Mouse (Mus musculus) intestine, embryonic 14.5 days (tissue): ENCODE results near the gene Gm45808. TPM values are rescaled to one million over a fixed set of nuclear protein-coding genes. Genes with fewer than 3 reads are reported as not detected.
"Not testable (repeated sequence)": the region's sequence is repeated elsewhere in the genome, so short reads cannot be mapped to it uniquely, and the experiment has no call there.

Experiments
- ATAC-seq: fragments of 200-750 bp; cut with Nextera tagmentation; replicated peaks from 2 replicates; pipeline ENCODE4 v1.8.0; 2017; ENCODE audit warnings: low read depth, moderate number of reproducible peaks, moderate TSS enrichment, moderate library complexity; ENCODE audit not compliant: low FRiP score, low TSS enrichment
- DNase-seq: peaks from one replicate; pipeline ENCODE4 v3.0.0-alpha.2; 2018; ENCODE audit warnings: low spot score
- H3K27ac ChIP-seq: fragments of 300-500 bp; sonication (generic); 2 replicates; pipeline ENCODE4 v1.5.1; 2014; ENCODE audit warnings: low read depth, mild to moderate bottlenecking, control low read depth
- H3K27me3 ChIP-seq: fragments of 300-500 bp; sonication (generic); replicated peaks from 2 replicates; pipeline ENCODE4 v1.6.1; 2014; ENCODE audit warnings: low read length, control low read depth; ENCODE audit not compliant: control insufficient read depth, insufficient read depth
- H3K36me3 ChIP-seq: fragments of 300-500 bp; sonication (generic); 2 replicates; pipeline ENCODE4 v1.6.1; 2014; ENCODE audit warnings: low read length, control low read depth; ENCODE audit not compliant: control insufficient read depth, insufficient read depth
- H3K4me1 ChIP-seq: fragments of 300-500 bp; sonication (generic); replicated peaks from 2 replicates; pipeline ENCODE4 v1.6.1; 2014; ENCODE audit warnings: low read length, control low read depth, mixed read lengths; ENCODE audit not compliant: control insufficient read depth, insufficient read depth
- H3K4me2 ChIP-seq: fragments of 300-500 bp; sonication (generic); 2 replicates; pipeline ENCODE4 v1.6.1; 2014; ENCODE audit warnings: low read length
- H3K4me3 ChIP-seq: fragments of 300-500 bp; sonication (generic); 2 replicates; pipeline ENCODE4 v1.5.1; 2014; ENCODE audit warnings: low read depth, low read length, control low read depth, mixed read lengths
- H3K9ac ChIP-seq: fragments of 300-500 bp; sonication (generic); 2 replicates; pipeline ENCODE4 v1.6.1; 2014; ENCODE audit warnings: mild to moderate bottlenecking, low read length
- H3K9me3 ChIP-seq: fragments of 300-500 bp; sonication (generic); 2 replicates; pipeline ENCODE4 v1.6.1; 2016; ENCODE audit warnings: low read length, control low read depth; ENCODE audit not compliant: control insufficient read depth
- WGBS: fragments of 180-500 bp; shearing (Covaris S2); extraction: QIAGEN DNeasy Blood & Tissue Kit; methylation state at CpG from one replicate; pipeline ENCODE4 v1.1.7; 2014; 5-methylcytosine and 5-hydroxymethylcytosine counted together
- polyA plus RNA-seq: library from polyadenylated mRNA; unstranded; fragments of >200 nt; fragmentation: Nextera tagmentation; extraction: Ambion mirVana; gene quantifications from 2 replicates; pipeline ENCODE4 v1.2.1, GENCODE M21; 2014

The Gm45808 gene
- polyA plus RNA-seq = not detected in 2 replicates

GRCm38 (mm10) chr7:45486761-45487415 is at the start of gene Gm45808:
Gene Gm45808 (minus strand): TSS chr7:45486811.
- H3K27ac ChIP-seq = peak within 1 kb of the TSS; percentile 49; the same call in 1 of the 2 replicates
- H3K4me3 ChIP-seq = no peak within 1 kb of the TSS
- WGBS = 83% methylated on average over 12 of the region's 12 CpGs
- H3K4me2 ChIP-seq = no peak within 1 kb of the TSS
- ATAC-seq = no peak
- no peak for DNase-seq
- H3K9ac ChIP-seq = no peak within 1 kb of the TSS
- H3K27me3 ChIP-seq = no peaks in the 10 kb centered on the region
- H3K9me3 ChIP-seq = no peaks in the 10 kb centered on the region
- no peaks in the 10 kb centered on the region for H3K36me3 ChIP-seq
- H3K4me1 ChIP-seq = peaks cover 15% of the 10 kb centered on the region

DNA sequence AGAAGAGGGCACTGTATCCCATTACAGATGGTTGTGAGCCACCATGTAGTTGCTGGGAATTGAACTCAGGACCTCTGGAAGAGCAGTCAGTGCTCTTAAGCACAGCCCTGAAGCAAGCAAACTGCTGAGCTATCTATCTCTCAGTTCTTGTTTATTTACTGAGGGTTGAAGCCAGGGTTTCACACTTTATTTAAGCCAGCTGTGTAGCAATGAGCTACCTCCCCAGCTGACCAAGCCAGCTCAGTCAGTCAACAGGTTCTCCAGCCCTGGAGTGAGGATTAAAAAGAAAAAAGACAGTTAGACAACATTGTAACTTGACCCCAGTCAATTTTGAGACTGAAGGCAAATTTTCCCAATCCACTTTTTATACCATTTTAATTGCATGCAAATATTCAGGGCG is 49.1 kb upstream of the Gm45808 start:
- H3K27ac ChIP-seq = no peak overlapping the region
- ATAC-seq (no peak), DNase-seq (no peak)
- H3K36me3 ChIP-seq = no peaks in the 10 kb centered on the region
- H3K4me2 ChIP-seq = no peak overlapping the region
- WGBS = 68% methylated on average over 1 of the region's 1 CpGs
- H3K4me1 ChIP-seq = no peaks in the 10 kb centered on the region; the same call in 1 of the 2 replicates
- H3K27me3 ChIP-seq = no peaks in the 10 kb centered on the region
- no peak overlapping the region for H3K9ac ChIP-seq
- H3K4me3 ChIP-seq = no peak overlapping the region
- no peaks in the 10 kb centered on the region for H3K9me3 ChIP-seq

DNA sequence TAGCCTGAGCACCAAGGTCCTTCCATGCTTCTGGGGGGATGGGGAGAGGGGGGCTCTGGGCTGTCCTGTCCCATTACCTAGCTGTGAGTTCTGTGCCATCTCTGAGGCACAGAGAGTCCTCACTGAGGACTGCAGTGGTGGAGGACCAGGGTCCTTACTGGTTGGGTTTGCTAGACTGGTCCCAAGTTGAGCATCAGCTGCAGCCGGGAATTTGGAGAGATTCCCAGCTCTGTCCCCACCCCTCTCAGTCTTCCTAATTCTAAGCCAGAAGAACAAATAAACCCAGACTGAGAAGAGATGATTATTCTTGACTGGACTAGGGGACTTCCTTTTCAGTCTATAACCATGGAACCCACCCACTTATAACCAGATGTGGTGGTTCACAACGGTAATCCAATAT is 44.0 kb upstream of the Gm45808 start:
- no peak for ATAC-seq

GRCm38 (mm10) chr7:45529461-45529860 is 42.9 kb upstream of the Gm45808 start:
- DNase-seq = no peak
- Histone ChIP-seq H3K27me3 (no peaks in the 10 kb centered on the region), H3K9me3 (no peaks in the 10 kb centered on the region), H3K4me1 (peaks cover 14% of the 10 kb centered on the region), H3K27ac (peak overlapping the region; percentile 51; the same call in 1 of the 2 replicates), H3K9ac (0 out of 2 replicates have a peak overlapping the region, but pooled peaks have one; percentile 3), H3K4me3 (no peak overlapping the region), H3K36me3 (no peaks in the 10 kb centered on the region), H3K4me2 (no peak overlapping the region)
- no peak for ATAC-seq
- 15% methylated on average over 6 of the region's 6 CpGs for WGBS

More for the DNA sequence above, 44.0 kb upstream of the Gm45808 start:
- H3K4me2 ChIP-seq = no peak overlapping the region
- no peaks in the 10 kb centered on the region for H3K36me3 ChIP-seq
- no peak overlapping the region for H3K9ac ChIP-seq
- H3K9me3 ChIP-seq = no peaks in the 10 kb centered on the region
- H3K27ac ChIP-seq = no peak overlapping the region
- H3K27me3 ChIP-seq = no peaks in the 10 kb centered on the region
- DNase-seq = no peak
- H3K4me3 ChIP-seq = no peak overlapping the region
- H3K4me1 ChIP-seq = peaks cover 3% of the 10 kb centered on the region; the same call in 1 of the 2 replicates
- 63% methylated on average over 2 of the region's 2 CpGs for WGBS

- not testable (repeated sequence) for H3K4me3 ChIP-seq, ATAC-seq, H3K9me3 ChIP-seq, DNase-seq, H3K4me2 ChIP-seq, H3K9ac ChIP-seq, H3K36me3 ChIP-seq, H3K27me3 ChIP-seq
- WGBS = 87% methylated on average over 6 of the region's 6 CpGs
- Histone ChIP-seq H3K27ac (peak overlapping the region; percentile 90; the same call in 1 of the 2 replicates), H3K4me1 (peaks cover 29% of the 10 kb centered on the region)
These were observed 40.6 kb upstream of the Gm45808 start for GRCm38 (mm10) chr7:45527169-45527568.

- peak overlapping the region; percentile 78 for H3K9ac ChIP-seq
These were observed 40.0 kb upstream of the Gm45808 start for GRCm38 (mm10) chr7:45526474-45527120.

GRCm38 (mm10) chr7:45525809-45526473 is 39.3 kb upstream of the Gm45808 start, which contains the start of the genes Ppp1r15a and Plekha4:
Gene Ppp1r15a (minus strand): TSS chr7:45526268.
Gene Plekha4 (plus strand): TSS chr7:45526330.
- H3K27me3 ChIP-seq = no peaks in the 10 kb centered on the region
- peak; percentile 100 for DNase-seq
- peak within 1 kb of the TSS; percentile 78 for H3K9ac ChIP-seq
- H3K4me1 ChIP-seq = peaks cover 31% of the 10 kb centered on the region
- H3K4me2 ChIP-seq = peak within 1 kb of the TSS; percentile 95
- H3K4me3 ChIP-seq = peak within 1 kb of the TSS; percentile 88
- ATAC-seq = peak; percentile 85
- H3K36me3 ChIP-seq = peaks cover 9% of the 10 kb centered on the region; the same call in 1 of the 2 replicates
- H3K27ac ChIP-seq = peak within 1 kb of the TSS; percentile 90
- H3K9me3 ChIP-seq = no peaks in the 10 kb centered on the region
- WGBS = under 1% methylated on average over 54 of the region's 54 CpGs

More at GRCm38 (mm10) chr7:45526474-45527120, 40.0 kb upstream of the Gm45808 start:
- Histone ChIP-seq H3K4me2 (peak overlapping the region; percentile 95), H3K4me1 (peaks cover 31% of the 10 kb centered on the region), H3K4me3 (peak overlapping the region; percentile 88), H3K36me3 (peaks cover 9% of the 10 kb centered on the region; the same call in 1 of the 2 replicates), H3K27me3 (no peaks in the 10 kb centered on the region), H3K27ac (peak overlapping the region; percentile 90), H3K9me3 (no peaks in the 10 kb centered on the region)
- DNase-seq = no peak
- no peak for ATAC-seq
- WGBS = 23% methylated on average over 7 of the region's 7 CpGs

DNA sequence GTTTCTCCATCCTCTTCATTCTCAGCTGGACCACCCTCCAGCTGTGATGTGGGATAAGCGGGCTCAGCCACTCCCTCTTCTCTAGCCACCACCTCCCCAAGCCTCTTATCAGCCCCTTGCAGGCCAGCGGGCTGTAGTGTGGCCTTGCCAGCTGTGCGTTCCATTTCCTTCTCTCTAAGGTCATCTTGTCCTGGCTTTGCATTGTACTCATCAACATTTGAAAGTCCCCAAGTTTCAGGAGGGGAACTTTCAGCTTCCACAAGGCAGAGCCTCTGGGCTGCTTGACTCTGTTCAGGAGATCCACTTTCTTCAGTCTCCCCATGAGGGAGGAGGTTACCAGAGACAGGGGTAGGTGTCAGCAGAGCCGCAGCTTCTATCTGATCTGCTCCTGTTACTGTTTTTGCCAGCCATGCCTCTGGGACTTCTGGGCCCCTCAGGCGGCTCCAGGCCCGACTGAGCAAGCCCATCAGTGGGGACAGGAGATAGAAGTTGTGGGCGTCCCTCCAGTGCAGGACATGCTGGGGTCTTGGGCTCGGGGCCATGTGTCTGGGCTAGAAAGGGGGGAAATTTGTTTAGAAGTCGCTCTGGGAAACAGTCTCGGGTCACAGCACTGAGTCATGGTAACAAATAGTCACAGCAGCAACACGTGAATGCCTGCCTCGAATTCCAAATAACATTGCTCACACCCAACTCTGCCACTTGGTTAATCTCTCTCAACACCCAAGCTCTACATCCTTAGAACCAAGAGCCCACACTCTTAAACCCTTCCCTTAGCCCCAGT is 38.4 kb upstream of the Gm45808 start:
- DNase-seq (no peak), ATAC-seq (no peak)

More for the DNA sequence above, 38.4 kb upstream of the Gm45808 start:
- Histone ChIP-seq H3K27ac (peak overlapping the region; percentile 90), H3K9ac (peak overlapping the region; percentile 78), H3K36me3 (peaks cover 9% of the 10 kb centered on the region; the same call in 1 of the 2 replicates), H3K27me3 (no peaks in the 10 kb centered on the region), H3K4me3 (peak overlapping the region; percentile 88), H3K4me1 (peaks cover 31% of the 10 kb centered on the region), H3K4me2 (peak overlapping the region; percentile 95), H3K9me3 (no peaks in the 10 kb centered on the region)
- 25% methylated on average over 12 of the region's 12 CpGs for WGBS
